Mouse (Mus musculus) stomach, embryonic 15.5 days (tissue): ENCODE data around the gene Lrrn2. TPM values are rescaled to one million over a fixed set of nuclear protein-coding genes. Genes with fewer than 3 reads are reported as not detected.
A peak's percentile ranks its signal among the peaks of the same experiment; 100 is the strongest.

ENCODE experiments used
- ATAC-seq: fragments of 200-750 bp; cut with Nextera tagmentation; 2 replicates; pipeline ENCODE4 v1.8.0; 2017; ENCODE audit warnings: low read depth, moderate number of reproducible peaks, moderate TSS enrichment; ENCODE audit not compliant: insufficient read depth, low FRiP score
- H3K27ac ChIP-seq: fragments of 300-500 bp; sonication (generic); 2 replicates; pipeline ENCODE4 v1.5.1; 2015; ENCODE audit warnings: mild to moderate bottlenecking, inconsistent platforms
- H3K27me3 ChIP-seq: fragments of 300-500 bp; sonication (generic); replicated peaks from 2 replicates; pipeline ENCODE4 v1.6.1; 2015; ENCODE audit warnings: inconsistent platforms
- H3K36me3 ChIP-seq: fragments of 300-500 bp; sonication (generic); 2 replicates; pipeline ENCODE4 v1.6.1; 2015; ENCODE audit warnings: inconsistent platforms
- H3K4me1 ChIP-seq: fragments of 300-500 bp; sonication (generic); 2 replicates; pipeline ENCODE4 v1.6.1; 2015; ENCODE audit warnings: inconsistent platforms
- H3K4me2 ChIP-seq: fragments of 300-500 bp; sonication (generic); 2 replicates; pipeline ENCODE4 v1.6.1; 2015; ENCODE audit warnings: mild to moderate bottlenecking, inconsistent platforms
- H3K4me3 ChIP-seq: fragments of 300-500 bp; sonication (generic); replicated peaks from 2 replicates; pipeline ENCODE4 v1.5.1; 2015; ENCODE audit warnings: inconsistent platforms
- H3K9ac ChIP-seq: fragments of 300-500 bp; sonication (generic); 2 replicates; pipeline ENCODE4 v1.6.1; 2015; ENCODE audit warnings: inconsistent platforms
- H3K9me3 ChIP-seq: fragments of 300-500 bp; sonication (generic); 2 replicates; pipeline ENCODE4 v1.6.1; 2016; ENCODE audit warnings: inconsistent platforms
- WGBS: fragments of 180-500 bp; shearing (Covaris S2); methylation state at CpG from one replicate; pipeline ENCODE4 v1.1.7; 2015; 5-methylcytosine and 5-hydroxymethylcytosine counted together
- polyA plus RNA-seq: library from polyadenylated mRNA; unstranded; fragments of >200 nt; fragmentation: Nextera tagmentation; extraction: Ambion mirVana; gene quantifications from 2 replicates; pipeline ENCODE4 v1.2.1, GENCODE M21; 2015

Lrrn2 gene
- polyA plus RNA-seq, 1 experiment from 2014 or later = 3.9 TPM

GRCm38 (mm10) chr1:132853312-132853711 is 26.8 kb upstream of the Lrrn2 start:
- H3K27ac ChIP-seq = no peak overlapping the region
- H3K36me3 ChIP-seq = no peaks in the 10 kb centered on the region
- H3K4me3 ChIP-seq = no peak overlapping the region
- no peak for ATAC-seq
- H3K4me1 ChIP-seq = no peaks in the 10 kb centered on the region
- no peak overlapping the region for H3K9ac ChIP-seq
- H3K27me3 ChIP-seq = 0 out of 2 replicates have a peak, but pooled peaks cover 8% of the 10 kb centered on the region
- WGBS = 28% methylated on average over 8 of the region's 8 CpGs
- H3K4me2 ChIP-seq = no peak overlapping the region
- no peaks in the 10 kb centered on the region for H3K9me3 ChIP-seq

GRCm38 (mm10) chr1:132858516-132859383 is 21.3 kb upstream of the Lrrn2 start:
- H3K4me3 ChIP-seq = no peak overlapping the region
- WGBS = 56% methylated on average over 5 of the region's 5 CpGs
- H3K9ac ChIP-seq = no peak overlapping the region

GRCm38 (mm10) chr1:132864220-132864619 is 15.9 kb upstream of the Lrrn2 start:
- H3K27ac ChIP-seq = no peak overlapping the region
- H3K27me3 ChIP-seq = no peaks in the 10 kb centered on the region
- no peak overlapping the region for H3K9ac ChIP-seq
- no peak overlapping the region for H3K4me2 ChIP-seq
- H3K4me1 ChIP-seq = no peaks in the 10 kb centered on the region
- no peaks in the 10 kb centered on the region for H3K9me3 ChIP-seq
- WGBS = 77% methylated on average over 2 of the region's 2 CpGs
- no peaks in the 10 kb centered on the region for H3K36me3 ChIP-seq
- ATAC-seq = no peak
- H3K4me3 ChIP-seq = no peak overlapping the region

More at GRCm38 (mm10) chr1:132858516-132859383, 21.3 kb upstream of the Lrrn2 start:
- Histone ChIP-seq H3K4me1 (no peaks in the 10 kb centered on the region), H3K9me3 (no peaks in the 10 kb centered on the region), H3K36me3 (no peaks in the 10 kb centered on the region), H3K4me2 (no peak overlapping the region), H3K27me3 (0 out of 2 replicates have a peak, but pooled peaks cover 8% of the 10 kb centered on the region), H3K27ac (no peak overlapping the region)
- ATAC-seq = no peak

- Histone ChIP-seq H3K9me3 (no peaks in the 10 kb centered on the region), H3K36me3 (no peaks in the 10 kb centered on the region), H3K9ac (no peak overlapping the region), H3K27me3 (no peaks in the 10 kb centered on the region), H3K27ac (no peak overlapping the region), H3K4me3 (no peak overlapping the region), H3K4me1 (no peaks in the 10 kb centered on the region), H3K4me2 (no peak overlapping the region)
- no peak for ATAC-seq
- 80% methylated on average over 4 of the region's 4 CpGs for WGBS
Observed at GRCm38 (mm10) chr1:132865585-132865984, 14.5 kb upstream of the Lrrn2 start.

GRCm38 (mm10) chr1:132870327-132870726 is 9.7 kb upstream of the Lrrn2 start:
- 52% methylated on average over 7 of the region's 7 CpGs for WGBS
- Histone ChIP-seq H3K36me3 (no peaks in the 10 kb centered on the region), H3K9me3 (no peaks in the 10 kb centered on the region), H3K4me1 (no peaks in the 10 kb centered on the region), H3K4me3 (no peak overlapping the region), H3K4me2 (no peak overlapping the region), H3K27ac (no peak overlapping the region), H3K9ac (no peak overlapping the region), H3K27me3 (no peaks in the 10 kb centered on the region)
- ATAC-seq = no peak

- no peak for ATAC-seq
- no peak overlapping the region for H3K27ac ChIP-seq
- no peak overlapping the region for H3K9ac ChIP-seq
- WGBS = 25% methylated on average over 11 of the region's 11 CpGs
- no peaks in the 10 kb centered on the region for H3K36me3 ChIP-seq
- no peak overlapping the region for H3K4me2 ChIP-seq
- no peak overlapping the region for H3K4me3 ChIP-seq
- H3K9me3 ChIP-seq = no peaks in the 10 kb centered on the region
- peaks cover 21% of the 10 kb centered on the region for H3K4me1 ChIP-seq
- peaks cover 54% of the 10 kb centered on the region for H3K27me3 ChIP-seq
Observed at GRCm38 (mm10) chr1:132878951-132879610, 992 bp upstream of the Lrrn2 start.

- H3K4me1 ChIP-seq = peaks cover 21% of the 10 kb centered on the region
- peak overlapping the region; percentile 97 for H3K4me2 ChIP-seq
- peak overlapping the region; percentile 55 for H3K4me3 ChIP-seq
- H3K36me3 ChIP-seq = no peaks in the 10 kb centered on the region
- H3K9me3 ChIP-seq = no peaks in the 10 kb centered on the region
- H3K27ac ChIP-seq = no peak overlapping the region
- H3K27me3 ChIP-seq = peaks cover 54% of the 10 kb centered on the region
- no peak overlapping the region for H3K9ac ChIP-seq
- WGBS = 12% methylated on average over 8 of the region's 8 CpGs
- ATAC-seq = no peak
Observed at GRCm38 (mm10) chr1:132879801-132880160, 292 bp upstream of the Lrrn2 start.

- Histone ChIP-seq H3K9ac (no peak overlapping the region; the same call in 1 of the 2 replicates), H3K4me1 (peaks cover 21% of the 10 kb centered on the region), H3K27me3 (peaks cover 51% of the 10 kb centered on the region), H3K4me2 (peak overlapping the region; percentile 97), H3K9me3 (no peaks in the 10 kb centered on the region), H3K4me3 (peak overlapping the region; percentile 55), H3K36me3 (no peaks in the 10 kb centered on the region), H3K27ac (no peak overlapping the region)
- peak; percentile 24 for ATAC-seq
- WGBS = 1% methylated on average over 28 of the region's 28 CpGs
Observed at GRCm38 (mm10) chr1:132881041-132881761, 1.1 kb downstream of the Lrrn2 start.

- H3K36me3 ChIP-seq = no peaks in the 10 kb centered on the region
- peaks cover 21% of the 10 kb centered on the region for H3K4me1 ChIP-seq
- H3K9ac ChIP-seq = no peak overlapping the region
- H3K9me3 ChIP-seq = no peaks in the 10 kb centered on the region
- peak overlapping the region; percentile 97 for H3K4me2 ChIP-seq
- ATAC-seq = no peak
- H3K27me3 ChIP-seq = peaks cover 50% of the 10 kb centered on the region
- no peak overlapping the region for H3K4me3 ChIP-seq
- 43% methylated on average over 9 of the region's 9 CpGs for WGBS
- no peak overlapping the region for H3K27ac ChIP-seq
Observed at GRCm38 (mm10) chr1:132881836-132882235, 1.8 kb downstream of the Lrrn2 start.

GRCm38 (mm10) chr1:132885701-132886100 is 5.6 kb downstream of the Lrrn2 start:
- WGBS = 33% methylated on average over 4 of the region's 4 CpGs
- no peak overlapping the region for H3K4me3 ChIP-seq
- H3K36me3 ChIP-seq = no peaks in the 10 kb centered on the region
- no peak overlapping the region for H3K4me2 ChIP-seq
- no peaks in the 10 kb centered on the region for H3K9me3 ChIP-seq
- peaks cover 22% of the 10 kb centered on the region for H3K27me3 ChIP-seq
- no peak for ATAC-seq
- H3K9ac ChIP-seq = no peak overlapping the region
- H3K27ac ChIP-seq = no peak overlapping the region
- H3K4me1 ChIP-seq = peaks cover 12% of the 10 kb centered on the region

GRCm38 (mm10) chr1:132886626-132887025 is 6.6 kb downstream of the Lrrn2 start:
- Histone ChIP-seq H3K36me3 (no peaks in the 10 kb centered on the region), H3K9ac (no peak overlapping the region), H3K4me3 (no peak overlapping the region), H3K4me1 (peaks cover 3% of the 10 kb centered on the region; the same call in 1 of the 2 replicates), H3K9me3 (no peaks in the 10 kb centered on the region), H3K27me3 (peaks cover 12% of the 10 kb centered on the region), H3K27ac (no peak overlapping the region), H3K4me2 (no peak overlapping the region)
- 52% methylated on average over 4 of the region's 4 CpGs for WGBS
- ATAC-seq = no peak

GRCm38 (mm10) chr1:132888811-132889210 is 8.7 kb downstream of the Lrrn2 start:
- WGBS = 79% methylated on average over 4 of the region's 4 CpGs
- H3K27me3 ChIP-seq = no peaks in the 10 kb centered on the region
- no peak overlapping the region for H3K27ac ChIP-seq
- no peak overlapping the region for H3K4me2 ChIP-seq
- no peak overlapping the region for H3K9ac ChIP-seq
- H3K4me3 ChIP-seq = no peak overlapping the region
- ATAC-seq = no peak
- H3K4me1 ChIP-seq = no peaks in the 10 kb centered on the region; the same call in 1 of the 2 replicates
- H3K36me3 ChIP-seq = no peaks in the 10 kb centered on the region
- H3K9me3 ChIP-seq = no peaks in the 10 kb centered on the region
